Mouse (Mus musculus) large intestine, adult 2 months (tissue): ENCODE results near the gene Ndufa12. TPM values are rescaled to one million over a fixed set of nuclear protein-coding genes. Genes with fewer than 3 reads are reported as not detected.

ENCODE experiments used
- polyA plus RNA-seq: library from polyadenylated mRNA; depleted of rRNA; stranded (reverse); fragments of >200 nt; gene quantifications from 2 replicates; pipeline ENCODE4 v1.2.3, GENCODE M21; 2012; rRNA removed

The Ndufa12 gene
- polyA plus RNA-seq, 1 experiment, result 100 TPM

Other genes with a start within 250 kb of the Ndufa12 start
- gene Vezt, start 162.9 kb upstream of the Ndufa12 start, polyA plus RNA-seq, result 7.4 and 11.0 TPM in 2 replicates
- gene Fgd6, start 162.7 kb upstream of the Ndufa12 start, polyA plus RNA-seq, result 3.8 and 5.7 TPM in 2 replicates
- 3.6 and 5.0 TPM in 2 replicates for gene Nr2c1, start 50.7 kb upstream of the Ndufa12 start, polyA plus RNA-seq
- not detected in 2 replicates for gene Gm4792, start 100.0 kb downstream of the Ndufa12 start, polyA plus RNA-seq
- 26.0 and 66.8 TPM in 2 replicates for gene Tmcc3, start 113.2 kb downstream of the Ndufa12 start, polyA plus RNA-seq